ENCODE assay signal across 8 mouse cellular contexts in genomic region chr5:135702682-135703192, GRCm38 (mm10). TPM values are rescaled to one million over a fixed set of nuclear protein-coding genes. Genes with fewer than 3 reads are reported as not detected.
A peak's percentile ranks its signal among the peaks of the same experiment; 100 is the strongest.
DNase-seq lines count a peak whose midpoint lies in the region; ATAC-seq and TF ChIP-seq lines count a peak whose summit lies in the region.

No protein-coding gene starts in this region.

- ATAC-seq in forebrain, embryonic 15.5 days (replicated peaks), result no peak

- H3K79me2 ChIP-seq in heart, adult 2 months (replicated peaks; ENCODE audit: control insufficient read depth, insufficient read depth, low read length), result peaks cover 1% of the 10 kb centered on the region; the same call in 1 of the 2 replicates
- H3K79me2 ChIP-seq in myocyte (ENCODE audit: control insufficient read depth, insufficient read depth), result peaks cover 27% of the 10 kb centered on the region

- no peaks in the 10 kb centered on the region for H3K27me3 ChIP-seq in heart, adult 2 months (ENCODE audit: control insufficient read depth, insufficient read depth, low read length)
- no peaks in the 10 kb centered on the region for H3K27me3 ChIP-seq in myocyte (ENCODE audit: control insufficient read depth, insufficient read depth, insufficient read length)
- H3K27me3 ChIP-seq in forebrain, embryonic 15.5 days, result no peaks in the 10 kb centered on the region

- H3K4me1 ChIP-seq in heart, adult 2 months (ENCODE audit: control insufficient read depth, insufficient read depth, low read length), result peaks cover 18% of the 10 kb centered on the region
- H3K4me1 ChIP-seq in forebrain, embryonic 15.5 days, result no peaks in the 10 kb centered on the region

- H3ac ChIP-seq in myocyte (ENCODE audit: control insufficient read depth, insufficient read length), result no peak overlapping the region

- H3K36me3 ChIP-seq in heart, adult 2 months (ENCODE audit: control insufficient read depth, insufficient read depth, low read length), result no peaks in the 10 kb centered on the region; the same call in 1 of the 2 replicates
- no peaks in the 10 kb centered on the region for H3K36me3 ChIP-seq in myocyte (ENCODE audit: control insufficient read depth, insufficient read depth)
- peaks cover 7% of the 10 kb centered on the region; the same call in 1 of the 2 replicates for H3K36me3 ChIP-seq in forebrain, embryonic 15.5 days

- H3K4me2 ChIP-seq in myocyte (ENCODE audit: low read depth), result peak overlapping the region; percentile 55
- H3K4me2 ChIP-seq in forebrain, embryonic 15.5 days (replicated peaks), result no peak overlapping the region

- H3K4me3 ChIP-seq in heart, adult 2 months, result no peak overlapping the region
- H3K4me3 ChIP-seq in myocyte, result no peak overlapping the region
- H3K4me3 ChIP-seq in forebrain, embryonic 15.5 days, result no peak overlapping the region

- peak; percentile 26 for TF ChIP-seq CTCF in heart, adult 2 months (IDR thresholded peaks at IDR 0.05)

- peak; percentile 18 for DNase-seq in A20 (ENCODE audit: low read depth, low spot score)
- DNase-seq in Muller cell, postnatal 12 days (ENCODE audit: inconsistent ontology term), result peak; percentile 65
- peak in 1 of 2 experiments; percentile 51 for DNase-seq in heart, adult 2 months
- peak; percentile 70 to 93 for DNase-seq in left cerebral cortex, postnatal 25 days (ENCODE audit: low spot score in 2 of 2)
- peak; percentile 91 for DNase-seq in thymus, postnatal 4 days
- DNase-seq in urinary bladder, postnatal 14 days (ENCODE audit: low spot score), result no peak

- no peaks in the 10 kb centered on the region for H3K9me3 ChIP-seq in forebrain, embryonic 15.5 days

- TF ChIP-seq POLR2A in heart, adult 2 months (IDR thresholded peaks at IDR 0.05; ENCODE audit: insufficient read depth, low read depth, low read length), result no peak
- no peak for TF ChIP-seq POLR2A in myocyte (IDR thresholded peaks at IDR 0.05; ENCODE audit: insufficient read length, low read depth)

- H3K9ac ChIP-seq in heart, adult 2 months (ENCODE audit: low read depth, low read length), result no peak overlapping the region
- H3K9ac ChIP-seq in forebrain, embryonic 15.5 days (replicated peaks), result no peak overlapping the region

- intact Hi-C loops in heart, adult 2 months (cut with DNase I), result no loop called here
- intact Hi-C loops in left cerebral cortex, postnatal 25 days (cut with DNase I), result no loop called here

- TF ChIP-seq EP300 in heart, adult 2 months (IDR thresholded peaks at IDR 0.05; ENCODE audit: insufficient read depth, low read depth, low read length), result 0 out of 2 replicates have a peak, but pooled peaks have one; percentile 20

- 24% methylated on average over 15 of the region's 15 CpGs for WGBS in heart, adult 2 months
- 75% methylated on average over 15 of the region's 15 CpGs for WGBS in forebrain, embryonic 15.5 days

- peak overlapping the region; percentile 58 for H3K27ac ChIP-seq in heart, adult 2 months
- H3K27ac ChIP-seq in forebrain, embryonic 15.5 days (replicated peaks), result no peak overlapping the region

TF ChIP-seq in myocyte, 11 proteins besides CTCF, POLR2A, EP300 and RAD21:
- TF ChIP-seq CEBPB (IDR thresholded peaks at IDR 0.05; ENCODE audit: insufficient read depth, poor library complexity, severe bottlenecking) (peak; percentile 97), TCF3 (IDR thresholded peaks at IDR 0.05; ENCODE audit: insufficient read length, low read depth) (peak; percentile 27), SRF (IDR thresholded peaks at IDR 0.05; ENCODE audit: control insufficient read depth, insufficient read length, low read depth) (no peak), USF1 (IDR thresholded peaks at IDR 0.05; ENCODE audit: low read depth) (no peak), MYOD1 (IDR thresholded peaks at IDR 0.05; ENCODE audit: control insufficient read depth in 1 of 3, insufficient read length in 2 of 3, low read depth in 2 of 3) (peak; percentile 74 to 96 (median 93)), MYOG (IDR thresholded peaks at IDR 0.05; ENCODE audit: control insufficient read depth in 1 of 3, insufficient read depth in 1 of 3, insufficient read length in 2 of 3, low read depth in 2 of 3) (peak in 1 of 3 experiments; percentile 59), TCF12 (IDR thresholded peaks at IDR 0.05; ENCODE audit: insufficient read depth, poor library complexity, severe bottlenecking) (no peak)

RNA-seq across cellular contexts. Expression of gene Por, which starts 32.9 kb away (rescaled TPM):
- 10 to 100 TPM; 63.0 to 77.4 TPM for total RNA-seq in heart, adult 2 months (2021)
- polyA plus RNA-seq in heart, adult 2 months (2012; rRNA removed), result 76.7 and 93.6 TPM in 2 replicates
- total RNA-seq in left cerebral cortex, postnatal 25 days (2021), result 10 to 100 TPM; 84.4 to 91.2 TPM
- 90.6 TPM for polyA plus RNA-seq in myocyte (2012; fragmentation: generic; extraction: Trizol)
- 108 and 111 TPM in 2 replicates for polyA plus RNA-seq in forebrain, embryonic 15.5 days (2015; fragmentation: Nextera tagmentation; extraction: Ambion mirVana)

RNA-seq across cellular contexts. Expression of gene Tmem120a, which starts 41.5 kb away (rescaled TPM):
- total RNA-seq in heart, adult 2 months (2021), result 10 to 100 TPM; 13.6 to 19.3 TPM
- polyA plus RNA-seq in heart, adult 2 months (2012; rRNA removed), result 18.5 and 27.3 TPM in 2 replicates
- 10 to 100 TPM; 13.5 to 18.7 TPM for total RNA-seq in left cerebral cortex, postnatal 25 days (2021)
- 32.7 TPM for polyA plus RNA-seq in myocyte (2012; fragmentation: generic; extraction: Trizol)
- 74.9 and 80.7 TPM in 2 replicates for polyA plus RNA-seq in forebrain, embryonic 15.5 days (2015; fragmentation: Nextera tagmentation; extraction: Ambion mirVana)
